Mouse (Mus musculus) A20 (cell line): ENCODE data around the gene Tmbim6.
A peak's percentile ranks its signal among the peaks of the same experiment; 100 is the strongest.
"Not testable (repeated sequence)": the region's sequence is repeated elsewhere in the genome, so short reads cannot be mapped to it uniquely, and the experiment has no call there.

ENCODE experiments used
- DNase-seq: peaks from one replicate; pipeline ENCODE4 v3.0.0-alpha.2; 2011; ENCODE audit warnings: low read depth, low spot score

Gene Tmbim6

DNA sequence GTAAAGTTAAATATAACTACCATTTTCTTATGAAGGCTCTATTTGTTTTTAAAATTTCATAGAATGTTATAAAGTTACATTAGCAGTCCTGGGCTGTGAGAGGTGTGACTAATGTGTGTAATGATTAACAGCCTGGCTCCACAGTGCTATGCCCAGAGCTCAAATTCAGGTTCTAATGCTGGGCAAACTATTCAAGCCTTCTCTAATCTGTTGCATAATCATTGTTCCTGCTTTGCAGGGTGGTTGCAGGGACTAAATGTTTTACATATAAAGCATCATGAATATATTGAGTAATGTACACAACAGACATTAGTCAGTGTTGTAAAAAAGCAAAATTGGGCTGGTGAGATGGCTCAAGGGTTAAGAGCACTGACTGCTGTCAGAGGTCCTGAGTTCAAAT is 9.8 kb upstream of the Tmbim6 start:
- no peak for DNase-seq

DNA sequence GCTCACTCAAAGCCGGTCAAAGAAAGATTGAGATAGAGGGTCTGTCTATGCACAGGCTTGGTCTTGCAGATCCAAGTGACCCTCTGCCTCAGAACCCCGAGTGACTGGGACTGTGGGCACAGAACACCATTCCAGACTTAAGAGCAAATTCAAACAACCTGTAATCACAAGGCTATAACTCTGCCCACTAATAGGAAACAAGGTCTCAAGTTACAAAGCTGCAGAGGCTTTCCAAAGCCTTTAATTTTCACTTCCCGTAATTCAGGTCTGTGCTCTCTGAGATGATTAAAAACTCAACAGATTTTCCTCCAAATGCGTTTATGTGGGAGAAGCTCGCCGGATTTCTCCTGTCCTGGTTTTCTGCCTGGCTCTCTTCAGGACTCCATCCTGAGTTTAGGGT is 8.6 kb upstream of the Tmbim6 start:
- no peak for DNase-seq

DNA sequence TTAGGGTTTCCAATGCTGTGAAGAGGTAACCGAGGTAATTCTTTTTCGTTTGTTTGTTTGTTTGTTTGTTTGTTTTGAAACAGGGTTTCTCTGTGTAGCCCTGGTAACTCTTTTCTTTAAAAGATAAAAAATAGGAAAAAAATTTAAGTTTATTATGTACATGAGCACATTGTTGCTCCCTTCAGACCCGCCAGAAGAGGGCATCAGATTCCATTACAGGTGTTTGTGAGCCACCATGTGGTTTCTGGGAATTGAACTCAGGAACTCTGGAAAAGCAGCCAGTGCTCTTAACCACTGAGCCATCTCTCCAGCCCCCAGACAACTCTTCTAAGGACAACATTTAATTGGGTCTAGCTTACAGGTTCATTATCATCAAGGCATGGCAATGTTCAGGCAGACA is 6.6 kb upstream of the Tmbim6 start:
- not testable (repeated sequence) for DNase-seq

DNA sequence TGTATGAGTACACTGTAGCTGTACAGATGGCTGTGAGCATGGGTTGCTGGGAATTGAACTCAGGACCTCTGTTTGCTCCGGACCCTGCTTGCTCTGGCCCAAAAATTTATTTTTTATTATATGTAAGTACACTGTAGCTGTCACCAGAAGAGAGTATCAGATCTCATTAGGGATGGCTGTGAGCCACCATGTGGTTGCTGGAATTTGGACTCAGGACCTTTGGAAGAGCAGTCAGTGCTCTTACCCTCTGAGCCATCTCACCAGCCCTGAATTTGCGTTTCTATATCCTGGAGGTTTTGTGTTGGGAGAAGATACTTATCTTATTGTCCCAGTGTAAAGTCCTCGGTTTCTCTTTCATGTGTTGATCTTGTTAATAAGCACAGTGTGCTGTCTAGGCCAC is 5.9 kb upstream of the Tmbim6 start:
- no peak for DNase-seq

DNA sequence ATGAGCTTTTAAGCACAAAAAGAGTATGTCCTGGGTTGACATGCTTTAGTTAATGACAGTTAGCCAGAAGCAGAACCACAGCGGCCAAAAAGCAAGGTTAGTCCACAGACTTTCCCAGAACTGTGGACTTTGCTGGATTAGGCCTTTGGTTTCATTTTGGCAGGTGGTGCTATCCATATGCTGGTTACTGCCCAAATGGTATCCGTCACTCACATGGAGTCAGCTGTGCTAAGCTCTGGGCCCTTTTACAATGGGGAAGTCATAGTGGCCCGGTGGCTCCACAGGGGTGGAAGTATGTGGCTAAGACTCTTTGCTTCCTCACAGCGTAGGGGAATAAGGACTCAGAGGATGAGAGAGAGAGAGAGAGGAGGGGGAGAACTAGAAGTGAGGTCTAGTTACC is 4.7 kb upstream of the Tmbim6 start:
- no peak for DNase-seq

DNA sequence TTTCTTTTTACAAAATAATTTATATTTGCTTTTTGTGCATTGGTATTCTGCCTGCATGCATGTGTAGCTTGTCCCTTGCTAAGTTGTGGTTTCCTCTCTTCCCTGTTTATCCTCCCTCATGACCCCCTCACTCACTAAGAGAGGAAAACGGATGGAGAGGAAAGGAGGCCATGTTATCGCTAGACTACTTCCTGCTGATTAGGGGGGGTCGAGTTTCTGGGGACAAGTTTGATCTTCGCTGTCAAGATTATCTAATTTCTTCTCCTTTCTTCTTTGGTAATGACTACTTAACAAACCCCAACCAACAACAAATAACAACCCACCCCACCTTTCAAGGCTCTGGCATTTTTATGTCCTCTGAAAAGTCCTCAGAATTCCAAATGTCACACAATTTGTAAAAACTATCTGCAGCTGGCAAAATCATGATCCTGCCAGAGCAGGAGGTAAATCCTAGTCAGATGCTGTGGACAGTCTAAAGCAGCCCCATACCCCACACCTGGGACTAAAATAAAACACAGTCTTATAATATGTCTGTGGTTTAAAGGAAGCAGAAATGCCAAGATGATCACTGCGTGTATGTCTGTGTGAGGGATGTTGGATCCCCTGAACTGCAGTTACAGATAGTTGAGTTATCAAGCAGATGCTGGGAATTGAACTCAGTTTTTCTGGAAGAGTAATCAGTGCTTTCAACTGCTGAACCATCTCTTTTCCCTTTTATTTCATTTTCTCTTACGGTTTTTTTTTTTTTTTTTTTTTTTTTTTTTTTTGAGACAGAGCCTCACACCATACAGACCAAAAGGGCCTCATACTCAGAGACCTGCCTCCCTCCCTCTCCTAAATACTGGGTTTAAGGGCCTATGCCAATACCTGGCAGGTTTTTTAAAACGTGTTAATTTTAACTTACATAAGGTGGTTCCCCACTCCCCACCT is 1.9 kb upstream of the Tmbim6 start:
- DNase-seq = no peak

DNA sequence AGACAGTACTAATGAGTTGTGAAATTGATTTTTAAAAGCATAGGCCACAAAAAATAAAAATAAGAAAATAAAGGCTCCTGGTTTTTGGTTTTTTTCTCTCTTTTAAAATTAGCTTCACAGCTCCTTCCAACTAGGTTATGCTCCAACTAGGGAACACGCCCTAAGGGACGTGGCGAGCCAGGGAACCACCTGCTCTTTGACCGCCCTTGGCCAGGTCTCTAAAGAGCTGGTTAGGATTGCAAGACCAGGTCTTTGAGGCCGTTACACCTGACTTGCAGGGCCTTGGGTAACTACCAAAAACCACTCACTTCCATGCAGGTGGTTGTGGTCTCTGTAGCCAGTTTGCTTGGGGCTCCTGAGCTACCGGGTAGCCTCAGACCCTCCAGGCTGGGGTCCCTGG is 707 bp upstream of the Tmbim6 start:
- DNase-seq = no peak

DNA sequence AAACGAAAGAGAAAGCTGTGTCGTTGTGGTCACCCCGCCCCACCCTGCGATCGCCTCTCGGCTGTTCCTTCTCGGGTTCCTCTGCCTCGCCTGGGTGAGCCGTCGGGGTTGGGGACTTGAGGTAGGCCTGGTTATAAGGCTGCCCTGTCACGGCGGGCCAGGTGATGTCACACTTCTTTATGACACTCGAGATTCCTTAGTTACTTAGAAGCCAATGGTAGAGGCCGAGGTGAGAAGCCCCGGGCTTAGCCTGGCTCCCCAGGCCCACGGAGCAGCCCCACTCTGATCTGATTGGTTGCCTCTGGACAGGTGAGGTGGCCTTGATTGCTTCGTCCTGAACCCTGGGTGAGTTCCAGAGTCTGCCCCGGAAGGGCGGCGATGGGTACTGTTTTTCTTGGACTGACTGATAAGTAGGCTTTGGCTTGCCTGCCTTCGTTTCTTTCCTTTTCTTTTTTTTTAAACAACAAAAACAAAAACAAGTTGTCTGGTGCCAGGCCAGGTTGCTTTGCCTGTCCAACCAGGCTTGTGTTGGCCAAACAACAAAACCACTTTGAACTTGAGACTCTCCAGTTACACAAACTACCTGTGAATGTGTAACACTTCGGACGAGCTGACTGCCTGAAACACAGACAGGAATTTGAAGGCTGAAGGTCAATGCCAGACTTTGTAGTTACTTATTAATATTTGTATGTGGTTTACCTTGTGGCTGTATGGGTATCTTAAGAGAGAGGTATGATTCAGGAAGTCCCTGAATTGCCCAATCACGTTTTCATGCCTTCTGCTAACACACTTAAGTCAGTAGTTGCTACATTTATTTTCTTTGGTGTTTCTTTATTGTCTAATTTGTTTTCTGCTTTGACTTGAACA is 937 bp downstream of the Tmbim6 start:
- no peak for DNase-seq

DNA sequence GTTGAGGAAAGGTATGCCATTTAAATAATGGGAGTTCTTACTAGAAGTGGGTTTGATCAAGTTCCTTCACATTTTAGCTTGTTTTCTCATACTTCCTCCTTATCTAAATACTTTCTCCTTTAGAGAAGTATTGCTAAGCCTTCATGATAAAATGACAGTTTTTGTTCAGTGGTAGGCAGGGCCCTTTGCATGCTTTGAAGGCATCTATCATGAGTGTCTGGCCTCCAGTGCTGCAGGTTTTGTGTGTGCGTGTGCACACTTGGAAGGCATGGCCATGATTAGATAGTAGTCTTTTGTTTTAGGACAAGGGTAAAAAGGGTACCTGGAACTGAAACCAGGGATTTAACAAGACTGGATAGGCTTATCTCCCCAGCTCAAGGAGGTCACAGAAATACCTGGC is 3.8 kb downstream of the Tmbim6 start:
- no peak for DNase-seq

DNA sequence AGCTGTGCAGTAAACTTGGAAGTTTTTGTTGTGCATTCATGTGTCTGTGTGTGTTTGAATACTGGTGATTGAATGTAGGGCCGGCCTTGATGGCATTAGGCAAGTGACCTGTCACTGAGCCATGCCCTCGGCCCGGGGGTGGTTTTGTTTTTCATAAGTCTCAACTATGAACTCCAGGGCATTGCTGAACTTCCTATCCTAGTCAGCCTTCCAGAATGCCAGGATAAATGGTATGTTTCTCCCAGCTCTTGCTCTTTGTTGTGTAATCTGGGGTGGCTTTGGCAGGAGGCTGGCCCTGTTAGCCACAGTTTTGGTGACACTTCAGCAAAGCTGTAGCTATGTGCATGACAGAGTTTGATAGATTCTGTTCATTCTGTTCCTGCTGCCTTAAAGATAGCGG is 4.2 kb downstream of the Tmbim6 start:
- DNase-seq = no peak

DNA sequence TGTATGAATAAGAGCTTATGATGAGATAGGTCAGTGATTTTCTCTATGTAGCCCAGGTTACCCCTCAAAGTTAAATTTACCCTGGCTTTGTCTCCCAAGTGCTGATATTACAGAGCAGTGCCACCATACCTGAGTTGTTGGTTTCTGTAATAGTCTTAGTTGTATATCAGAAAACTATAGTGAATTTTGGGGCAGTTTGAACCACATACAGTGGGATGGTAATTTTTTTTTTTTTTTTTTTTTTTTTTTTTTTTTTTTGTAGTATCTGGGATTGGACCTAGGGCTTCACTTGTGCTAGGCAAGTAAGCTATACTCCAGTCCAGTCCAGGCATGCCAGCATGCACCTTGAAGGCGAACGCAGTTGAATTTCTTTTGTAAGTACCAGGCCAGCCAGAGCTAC is 4.9 kb downstream of the Tmbim6 start:
- DNase-seq = no peak

DNA sequence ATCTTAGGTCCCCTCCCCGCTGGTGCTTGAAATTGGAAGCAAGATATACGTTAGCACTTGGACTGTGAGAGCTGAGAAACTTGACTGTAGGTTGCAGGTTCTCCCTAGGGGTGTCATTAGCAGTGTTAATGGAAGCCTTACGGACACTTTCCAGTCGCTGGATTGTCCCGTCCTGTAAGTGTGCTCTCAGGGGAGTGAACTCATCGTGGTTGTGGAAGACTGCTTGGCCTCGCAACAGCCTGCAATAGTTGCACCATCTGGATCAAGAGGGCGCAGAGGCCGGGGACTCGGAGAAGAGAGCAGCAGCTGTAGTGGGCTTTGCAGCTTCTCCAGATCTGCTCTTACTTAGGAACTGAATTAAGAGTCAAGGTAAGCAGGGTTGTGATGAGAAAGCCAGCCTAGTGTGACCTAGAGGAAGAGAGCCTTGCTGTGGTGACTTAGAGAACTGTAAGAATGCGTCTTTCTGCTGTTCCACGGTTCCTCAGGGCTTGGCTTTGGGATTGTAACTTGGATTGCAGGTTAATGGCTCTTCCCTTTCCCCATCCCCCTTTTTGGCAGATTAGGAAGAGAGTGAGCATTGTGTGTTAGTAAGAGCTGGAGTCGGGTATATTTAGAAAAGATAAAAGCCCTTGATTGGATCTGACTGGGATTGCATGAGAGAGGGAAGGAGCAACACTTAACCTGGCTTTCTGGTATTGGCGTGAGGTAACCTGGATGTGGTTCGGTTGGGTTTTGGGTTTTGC is 7.0 kb downstream of the Tmbim6 start:
- DNase-seq = no peak

DNA sequence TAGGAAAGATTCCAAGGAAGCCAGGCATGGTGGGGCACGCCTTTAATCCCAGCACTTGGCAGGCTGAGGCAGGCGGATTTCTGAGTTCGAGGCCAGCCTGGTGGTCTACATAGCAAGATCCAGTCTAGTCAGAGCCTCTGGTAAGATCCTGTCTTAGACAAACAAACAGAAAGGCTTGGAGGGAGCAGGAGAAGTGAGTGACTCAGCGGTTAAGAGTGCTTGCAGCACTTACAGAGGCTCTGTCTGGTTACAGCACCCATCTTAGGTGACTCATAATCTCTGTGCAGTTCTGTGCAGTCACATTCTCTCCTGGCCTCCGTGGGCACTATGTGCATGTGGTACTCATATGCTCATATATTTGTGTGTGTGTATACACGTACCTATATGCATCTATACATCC is 7.9 kb downstream of the Tmbim6 start:
- no peak for DNase-seq

DNA sequence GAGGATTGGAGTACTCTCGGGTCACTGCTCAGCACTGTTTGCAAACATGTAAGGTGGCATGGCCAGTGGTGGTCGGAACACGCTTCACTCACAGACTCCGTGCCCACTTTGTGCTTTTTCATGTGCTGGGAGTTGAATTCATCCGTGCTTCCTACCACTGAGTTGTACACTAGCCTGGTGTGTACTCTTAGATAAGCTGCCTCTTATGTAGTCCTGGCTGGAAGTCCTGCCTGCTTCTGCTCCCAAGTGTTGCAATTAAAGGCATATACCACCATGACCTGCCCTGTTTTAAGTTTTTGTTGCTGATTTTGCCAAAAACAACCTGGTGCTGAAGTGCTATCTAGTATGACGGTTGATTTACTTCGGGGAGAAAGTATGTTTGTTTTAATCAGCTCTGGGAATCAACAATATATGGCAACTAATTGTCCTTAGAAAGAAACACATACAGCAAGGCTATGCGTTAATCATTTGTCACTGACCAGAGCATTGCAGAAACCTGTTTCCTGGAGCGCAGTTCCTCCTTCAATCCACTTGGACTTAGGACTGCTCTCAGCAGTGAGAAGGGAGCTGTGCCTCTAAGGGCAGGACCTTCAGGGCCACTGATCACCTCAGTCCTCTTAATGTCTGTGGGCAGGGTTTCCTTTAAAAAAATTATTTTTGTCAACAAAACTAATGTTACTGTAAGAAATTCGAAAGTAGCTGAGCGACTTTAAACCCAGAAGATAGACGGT is 10.6 kb downstream of the Tmbim6 start:
- no peak for DNase-seq

DNA sequence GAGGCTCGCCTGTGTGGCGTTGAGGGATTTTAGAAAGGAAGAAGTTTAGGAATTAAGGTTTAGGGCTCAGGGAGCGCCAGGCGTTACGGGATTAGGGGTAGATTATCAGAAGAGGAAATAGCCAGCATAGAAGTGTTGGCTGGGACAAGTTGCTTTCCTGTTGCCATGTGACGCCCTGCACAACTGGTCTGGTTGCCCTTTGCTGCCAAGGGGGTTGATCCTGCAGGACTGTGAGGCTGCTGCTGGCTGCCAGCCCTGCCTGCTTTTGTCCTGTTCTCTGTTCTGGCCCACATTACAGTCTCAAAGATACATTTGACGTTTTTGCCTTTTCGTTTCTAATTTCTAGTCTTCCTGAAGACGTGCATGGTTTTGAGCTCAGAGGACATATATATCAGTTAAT is 12.5 kb downstream of the Tmbim6 start:
- no peak for DNase-seq

DNA sequence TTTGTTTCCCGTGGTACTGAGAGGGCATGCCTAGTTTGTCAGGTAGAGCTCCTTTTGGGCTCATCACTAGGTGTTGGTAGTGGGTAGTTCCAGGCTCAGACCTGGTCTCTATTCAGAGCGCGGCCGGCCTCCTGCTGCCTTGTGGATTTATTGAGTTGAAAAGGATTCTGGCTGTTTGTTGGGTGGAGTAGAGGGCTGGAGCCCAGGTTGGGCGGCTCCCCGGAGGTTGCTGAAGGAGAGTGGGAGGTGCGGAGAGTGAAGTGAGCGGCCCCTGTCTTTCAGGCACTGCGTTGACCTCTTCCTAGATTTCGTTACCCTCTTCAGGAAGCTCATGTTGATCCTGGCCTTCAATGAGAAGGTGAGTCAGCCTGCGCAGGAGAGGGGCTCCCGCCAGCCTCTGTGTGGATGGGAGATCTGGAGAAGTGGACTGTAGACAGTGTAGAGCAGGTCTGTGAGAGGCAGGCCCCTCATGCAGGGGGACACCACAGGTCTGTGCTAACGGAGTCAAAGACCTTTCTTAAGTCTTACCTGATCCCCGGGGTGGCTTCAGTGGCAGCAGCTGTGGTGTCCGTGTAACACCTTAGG is 14.4 kb downstream of the Tmbim6 start:
- DNase-seq = no peak

DNA sequence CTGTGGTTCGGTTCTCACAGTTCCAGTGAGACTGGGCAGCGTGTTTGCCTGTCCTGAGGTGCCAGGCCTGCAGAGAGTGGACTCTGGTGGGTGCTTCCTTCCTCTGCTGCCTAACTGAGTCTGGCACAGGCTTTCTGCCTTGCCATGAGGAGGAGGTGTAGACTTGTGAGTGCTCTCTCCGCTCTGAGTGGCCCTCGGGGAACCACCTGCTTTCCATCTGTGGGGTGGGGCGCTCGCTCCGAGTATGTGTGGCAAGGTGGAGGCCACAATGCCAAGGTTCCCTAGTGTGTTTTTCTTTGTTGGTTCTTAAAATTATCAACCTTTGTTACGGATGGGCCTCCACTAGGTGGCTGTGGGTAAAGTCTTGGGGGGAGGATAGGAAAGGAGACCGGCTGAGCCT is 16.2 kb downstream of the Tmbim6 start:
- DNase-seq = no peak

DNA sequence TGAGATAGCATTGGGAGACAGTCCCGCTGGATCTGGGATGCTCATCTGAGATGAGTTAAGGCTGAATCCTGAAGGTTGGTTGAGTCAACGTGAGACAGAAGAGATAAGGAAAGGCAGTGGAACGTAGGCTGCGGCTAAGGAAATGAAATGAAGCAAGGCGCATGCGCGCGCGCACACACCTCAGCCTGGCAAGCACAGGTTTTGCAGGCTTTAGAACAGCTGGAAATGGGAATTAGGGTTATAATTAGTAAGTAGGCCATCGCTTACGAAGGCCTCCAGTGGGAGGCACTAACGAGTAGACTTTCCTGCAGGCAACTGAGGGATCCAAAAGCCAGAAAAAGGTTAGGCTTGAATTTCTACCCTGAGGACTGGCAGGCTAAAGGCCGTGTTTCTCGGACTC is 19.1 kb downstream of the Tmbim6 start:
- no peak for DNase-seq

DNA sequence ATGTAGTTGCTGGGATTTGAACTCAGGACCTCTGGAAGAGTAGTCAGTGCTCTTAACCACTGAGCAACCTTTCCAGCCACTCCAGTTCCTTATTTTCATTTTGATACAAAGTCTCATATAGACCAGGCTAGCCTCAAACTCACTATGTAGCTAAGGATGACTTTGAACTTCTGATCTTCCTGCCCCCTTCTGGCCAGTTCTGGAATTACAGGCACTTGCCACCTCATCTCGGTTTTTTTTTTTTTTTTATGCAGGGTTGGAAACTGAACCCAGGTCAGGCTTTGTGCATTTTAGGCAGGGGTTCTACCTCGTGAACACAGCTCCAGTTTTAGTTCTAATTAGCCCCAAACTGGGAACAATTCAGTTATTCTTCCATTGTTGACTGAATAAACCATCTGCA is 23.1 kb downstream of the Tmbim6 start:
- peak; percentile 82 for DNase-seq

DNA sequence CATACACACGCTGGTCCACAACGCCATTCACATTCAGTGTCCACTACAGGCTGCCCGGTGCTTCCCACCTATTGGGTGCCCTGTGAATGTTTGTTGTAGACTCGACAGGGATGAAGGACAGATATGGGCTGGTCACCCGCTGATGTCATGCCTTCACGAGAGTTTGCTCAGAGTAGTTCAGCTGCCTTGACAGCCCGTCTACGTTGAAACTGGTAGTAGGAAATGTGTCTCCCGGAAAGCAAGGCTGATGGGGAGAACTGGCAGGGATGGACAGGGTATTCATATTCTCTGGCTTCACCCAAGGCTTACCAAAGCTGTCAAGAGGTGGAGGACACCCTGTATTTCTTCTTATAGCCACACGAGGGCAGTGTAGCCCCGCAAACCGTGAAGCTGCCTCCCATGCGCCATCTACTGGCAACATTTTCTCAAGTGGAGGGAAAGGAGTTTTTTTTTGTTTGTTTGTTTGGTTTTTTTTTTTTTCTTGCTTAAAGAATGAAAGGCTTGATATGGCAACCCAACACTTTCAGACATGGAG is 23.7 kb downstream of the Tmbim6 start:
- DNase-seq = peak; percentile 88

DNA sequence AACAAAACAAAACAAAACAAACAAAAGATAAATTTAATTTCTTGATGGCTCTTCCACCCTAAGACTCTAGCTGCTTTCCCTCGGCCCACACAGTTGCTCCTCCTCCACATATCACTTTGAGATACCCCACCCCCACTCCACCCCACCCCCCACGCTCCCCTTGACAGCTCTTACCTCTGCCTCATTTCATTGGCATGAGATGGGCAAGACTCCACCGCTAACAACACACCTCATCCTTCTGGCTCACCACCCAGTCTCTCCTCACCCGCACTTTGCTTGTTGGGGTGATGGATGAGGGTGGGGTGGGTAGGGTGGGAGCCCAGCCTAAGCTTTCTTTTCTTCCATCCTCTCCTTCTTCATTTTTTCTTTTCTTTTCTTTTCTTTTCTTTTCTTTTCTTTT is 24.3 kb downstream of the Tmbim6 start:
- DNase-seq = no peak
